Mouse (Mus musculus) cerebellum, adult 2 months (tissue): ENCODE data around the gene Krt36. TPM values are rescaled to one million over a fixed set of nuclear protein-coding genes. Genes with fewer than 3 reads are reported as not detected.

Experiments used
- DNase-seq, 2 experiments: peaks; one replicate each; pipeline ENCODE4 v3.0.0; 2021
- H3K27ac ChIP-seq: fragments of 200-500 bp; 2 replicates; pipeline ENCODE4 v1.5.1; 2012; ENCODE audit warnings: low read length, control low read depth, inconsistent platforms; ENCODE audit not compliant: insufficient read depth
- H3K27me3 ChIP-seq: fragments of 200-500 bp; 2 replicates; pipeline ENCODE4 v1.6.1; 2012; ENCODE audit warnings: inconsistent platforms, mild to moderate bottlenecking, low read length, moderate library complexity; ENCODE audit not compliant: control insufficient read depth, insufficient read depth
- H3K4me1 ChIP-seq: fragments of 200-500 bp; 2 replicates; pipeline ENCODE4 v1.6.1; 2011; ENCODE audit warnings: low read length; ENCODE audit not compliant: control insufficient read depth, insufficient read depth
- H3K4me3 ChIP-seq: fragments of 200-500 bp; replicated peaks from 2 replicates; pipeline ENCODE3; 2011; ENCODE audit warnings: mild to moderate bottlenecking, low read depth, low read length, control low read depth; ENCODE audit not compliant: insufficient read depth
- CTCF ChIP-seq: fragments of 200-500 bp; IDR thresholded peaks from 2 replicates; pipeline ENCODE4 v1.5.1; 2011; ENCODE audit warnings: low read depth, mild to moderate bottlenecking, control low read depth, low read length, moderate library complexity, borderline replicate concordance; ENCODE audit not compliant: insufficient read depth
- POLR2A ChIP-seq: fragments of 200-500 bp; IDR thresholded peaks from 2 replicates; pipeline ENCODE4 v1.6.1; 2011; ENCODE audit warnings: low read length, control low read depth, borderline replicate concordance; ENCODE audit not compliant: insufficient read depth
- WGBS: fragments of 180-500 bp; shearing (Covaris S2); methylation state at CpG from one replicate; pipeline ENCODE4 v1.1.7; 2018; 5-methylcytosine and 5-hydroxymethylcytosine counted together
- polyA plus RNA-seq: library from polyadenylated mRNA; depleted of rRNA; stranded (reverse); fragments of >200 nt; gene quantifications from 2 replicates; pipeline ENCODE4 v1.2.3, GENCODE M21; 2012

Krt36 gene
- polyA plus RNA-seq, 1 experiment: not detected

DNA sequence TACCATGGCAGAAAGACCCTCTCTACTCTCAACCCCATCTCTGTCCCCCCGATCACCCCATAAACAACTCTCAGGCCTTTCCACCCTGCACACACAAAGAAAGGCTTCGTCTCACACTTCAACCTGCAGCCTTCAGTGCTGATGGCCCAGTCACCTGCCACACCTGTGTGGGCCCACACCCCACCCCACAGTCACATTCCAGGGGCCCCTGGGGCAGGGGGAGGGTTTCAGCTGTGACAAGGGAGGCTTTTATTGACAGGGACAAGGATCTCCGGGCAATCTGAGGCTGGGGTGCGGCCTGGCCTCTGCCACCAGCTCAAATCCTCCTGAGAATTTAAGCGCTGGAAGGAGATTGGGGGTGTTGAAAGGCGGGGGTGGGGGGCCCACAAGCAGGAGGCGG lies 33.4 kb upstream of the Krt36 start:
- no peak for DNase-seq
- Histone ChIP-seq H3K27me3 (no peaks in the 10 kb centered on the region), H3K27ac (no peak overlapping the region), H3K4me3 (no peak overlapping the region), H3K4me1 (no peaks in the 10 kb centered on the region)
- TF ChIP-seq POLR2A (no peak), CTCF (no peak)
- WGBS: 70% methylated on average over 7 of the region's 7 CpGs

DNA sequence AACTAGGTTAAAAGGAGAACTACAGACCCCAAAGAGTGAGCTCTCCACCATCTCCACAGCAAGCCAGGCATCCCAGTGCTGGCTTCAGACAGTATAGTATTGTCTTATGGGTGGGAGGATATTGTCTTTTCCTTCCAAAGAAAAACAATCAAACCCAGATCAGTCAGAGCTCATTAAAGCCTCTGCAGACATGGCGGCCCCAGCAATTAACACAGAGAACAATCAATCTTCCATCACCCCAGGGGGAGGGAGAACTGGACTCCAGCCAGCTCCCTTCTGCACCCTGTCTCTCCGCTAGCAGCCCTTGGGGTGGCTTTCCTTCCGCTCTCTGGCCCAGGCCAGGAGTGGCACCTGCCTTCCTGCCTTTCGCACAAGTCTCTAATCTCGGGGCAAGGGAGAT lies 32.3 kb upstream of the Krt36 start:
- no peak for DNase-seq
- no peak overlapping the region for H3K27ac ChIP-seq
- no peaks in the 10 kb centered on the region for H3K4me1 ChIP-seq
- H3K27me3 ChIP-seq: no peaks in the 10 kb centered on the region
- WGBS: 43% methylated on average over 5 of the region's 5 CpGs
- no peak overlapping the region for H3K4me3 ChIP-seq
- TF ChIP-seq CTCF (no peak), POLR2A (no peak)

DNA sequence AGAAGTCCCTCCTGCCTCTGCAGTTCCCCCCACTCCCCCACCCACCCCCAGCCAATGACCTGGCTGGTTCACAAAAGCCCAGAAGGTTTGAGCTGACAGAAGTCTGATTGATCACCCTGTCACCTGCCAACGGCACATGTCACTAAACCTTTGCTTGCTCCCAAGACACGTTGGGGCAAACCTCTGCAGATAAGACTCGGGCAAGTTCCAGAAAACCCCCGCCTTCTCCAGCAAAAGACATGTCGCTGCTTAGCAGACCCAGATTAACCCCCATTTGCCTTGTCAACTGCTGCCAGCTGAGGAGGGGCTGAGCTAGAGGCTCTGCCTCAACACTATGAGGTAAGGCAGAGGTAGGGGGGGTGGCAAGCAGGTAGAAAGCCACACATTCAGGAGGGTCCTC lies 31.1 kb upstream of the Krt36 start:
- Histone ChIP-seq H3K4me1 (no peaks in the 10 kb centered on the region), H3K27me3 (no peaks in the 10 kb centered on the region), H3K27ac (no peak overlapping the region), H3K4me3 (no peak overlapping the region)
- TF ChIP-seq CTCF (no peak), POLR2A (no peak)
- DNase-seq: no peak
- WGBS: 54% methylated on average over 5 of the region's 5 CpGs

DNA sequence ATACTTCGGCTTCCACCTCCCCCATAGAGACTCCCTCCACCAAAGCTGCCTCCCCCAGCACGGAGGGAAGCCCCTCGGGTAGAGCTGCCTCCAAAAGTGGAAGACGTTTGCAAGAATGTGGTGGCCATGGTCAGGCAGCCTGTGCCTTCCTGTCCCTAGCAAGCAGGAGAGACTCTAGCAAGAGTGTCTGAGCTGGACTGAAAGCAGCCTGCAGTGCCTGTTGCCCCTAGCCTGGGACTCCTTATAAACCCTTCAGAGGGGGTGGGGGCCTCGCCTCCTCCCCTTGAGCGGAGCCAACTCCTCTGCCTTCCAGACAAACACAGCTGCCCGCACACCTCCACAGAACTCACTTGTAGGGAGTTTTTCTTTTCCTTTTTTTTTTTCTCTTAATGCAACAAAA lies 30.3 kb upstream of the Krt36 start, which contains the start of gene Krt15:
TSS of gene Krt15 (minus strand) at position 198 of the 400 bp plus-strand sequence.
- 73% methylated on average over 7 of the region's 7 CpGs for WGBS

DNA sequence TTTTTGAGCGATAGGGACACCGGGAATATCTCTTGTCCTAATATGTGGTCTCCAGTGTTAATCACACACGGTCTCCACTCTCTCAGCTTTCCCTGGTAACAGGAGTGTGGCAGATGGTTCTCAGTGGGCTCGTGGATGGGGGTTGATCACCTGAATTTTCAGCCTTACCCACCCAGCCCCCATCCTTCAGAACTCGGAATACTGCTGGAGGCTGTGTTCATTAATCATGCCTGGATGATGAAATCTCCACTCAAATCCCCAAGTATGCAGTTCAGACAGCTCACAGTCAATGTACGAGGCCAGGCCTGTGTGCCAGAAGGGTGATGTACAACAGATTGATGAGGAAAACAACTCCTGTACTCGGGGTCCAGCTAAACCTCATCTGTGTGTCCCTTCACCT lies 19.5 kb upstream of the Krt36 start:
- Histone ChIP-seq H3K4me3 (no peak overlapping the region), H3K27ac (no peak overlapping the region), H3K4me1 (no peaks in the 10 kb centered on the region), H3K27me3 (no peaks in the 10 kb centered on the region)
- WGBS: 30% methylated on average over 7 of the region's 7 CpGs
- DNase-seq: no peak
- TF ChIP-seq CTCF: no peak
- no peak for TF ChIP-seq POLR2A

More for the DNA sequence above, 30.3 kb upstream of the Krt36 start, which contains the start of gene Krt15:
- no peaks in the 10 kb centered on the region for H3K27me3 ChIP-seq
- no peak for DNase-seq
- H3K4me3 ChIP-seq: no peak within 1 kb of the TSS
- H3K4me1 ChIP-seq: no peaks in the 10 kb centered on the region
- no peak for TF ChIP-seq CTCF
- no peak for TF ChIP-seq POLR2A
- no peak within 1 kb of the TSS for H3K27ac ChIP-seq

DNA sequence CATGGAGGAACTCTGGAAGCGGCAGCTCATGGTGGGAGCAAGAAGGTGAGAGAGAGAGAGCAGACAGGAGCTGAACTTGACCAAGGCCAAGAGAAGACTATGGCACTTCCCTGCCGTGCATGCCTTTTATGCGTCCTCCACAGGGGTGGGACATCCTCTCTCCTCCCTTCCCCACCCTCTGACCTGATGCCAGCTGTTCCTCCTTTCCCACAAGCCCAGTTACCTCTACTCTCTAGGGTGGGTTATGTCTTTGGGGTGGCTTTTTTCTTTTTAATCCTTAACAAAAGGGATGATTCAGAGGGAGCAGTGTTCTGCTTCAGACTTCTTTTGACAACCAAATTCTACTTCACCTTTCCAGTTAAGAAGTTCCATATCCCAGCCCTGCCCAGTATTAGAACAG lies 16.0 kb upstream of the Krt36 start, which contains the start of gene Krt13:
TSS of gene Krt13 (minus strand) at position 101 of the 400 bp plus-strand sequence.
- H3K27ac ChIP-seq: no peak within 1 kb of the TSS
- H3K4me1 ChIP-seq: no peaks in the 10 kb centered on the region
- TF ChIP-seq CTCF: no peak
- TF ChIP-seq POLR2A: no peak
- no peak within 1 kb of the TSS for H3K4me3 ChIP-seq
- 77% methylated on average over 3 of the region's 3 CpGs for WGBS
- no peaks in the 10 kb centered on the region for H3K27me3 ChIP-seq
- DNase-seq: no peak

DNA sequence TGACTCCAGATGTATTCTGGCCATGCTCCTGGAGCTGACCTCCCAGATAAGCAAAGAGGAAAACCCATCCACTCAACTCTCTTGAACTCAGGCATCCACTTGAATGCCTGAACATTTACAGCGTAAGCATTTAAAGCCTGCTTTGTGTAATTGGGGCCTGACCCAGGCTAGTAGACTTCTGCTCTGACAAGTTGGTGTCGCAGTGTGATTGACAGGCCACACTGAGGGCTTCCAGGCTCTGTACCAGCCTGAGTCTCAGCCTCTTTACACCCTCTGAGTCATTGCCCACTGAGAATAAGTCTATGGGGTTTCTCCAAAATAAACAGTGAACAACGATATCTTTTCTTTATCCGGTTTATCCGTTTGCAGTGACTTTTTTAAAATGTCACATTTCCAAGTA lies 14.9 kb upstream of the Krt36 start:
- Histone ChIP-seq H3K27me3 (no peaks in the 10 kb centered on the region), H3K27ac (no peak overlapping the region), H3K4me3 (no peak overlapping the region), H3K4me1 (no peaks in the 10 kb centered on the region)
- WGBS: 94% methylated on average over 5 of the region's 5 CpGs
- no peak for DNase-seq
- no peak for TF ChIP-seq CTCF
- TF ChIP-seq POLR2A: no peak

DNA sequence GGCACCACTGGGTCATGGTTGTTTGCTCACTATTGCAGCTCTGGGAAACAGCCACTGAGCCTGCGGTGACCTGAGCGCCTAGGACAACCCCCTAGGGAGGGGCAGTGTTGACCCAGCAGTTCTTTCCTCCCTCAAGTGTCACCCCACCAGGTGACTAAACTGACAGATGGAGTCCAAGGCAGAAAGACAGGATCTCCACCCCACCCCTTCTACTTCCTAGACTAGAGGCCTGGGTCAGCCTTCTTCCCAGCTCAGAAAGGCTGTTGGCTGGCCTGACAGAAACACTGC lies 8.3 kb upstream of the Krt36 start:
- no peak for DNase-seq
- no peaks in the 10 kb centered on the region for H3K4me1 ChIP-seq
- no peak overlapping the region for H3K4me3 ChIP-seq
- no peak overlapping the region for H3K27ac ChIP-seq
- 61% methylated on average over 2 of the region's 2 CpGs for WGBS
- TF ChIP-seq CTCF: no peak
- no peak for TF ChIP-seq POLR2A
- no peaks in the 10 kb centered on the region for H3K27me3 ChIP-seq
